ENCODE assay signal across 9 mouse cellular contexts in the genomic region with DNA sequence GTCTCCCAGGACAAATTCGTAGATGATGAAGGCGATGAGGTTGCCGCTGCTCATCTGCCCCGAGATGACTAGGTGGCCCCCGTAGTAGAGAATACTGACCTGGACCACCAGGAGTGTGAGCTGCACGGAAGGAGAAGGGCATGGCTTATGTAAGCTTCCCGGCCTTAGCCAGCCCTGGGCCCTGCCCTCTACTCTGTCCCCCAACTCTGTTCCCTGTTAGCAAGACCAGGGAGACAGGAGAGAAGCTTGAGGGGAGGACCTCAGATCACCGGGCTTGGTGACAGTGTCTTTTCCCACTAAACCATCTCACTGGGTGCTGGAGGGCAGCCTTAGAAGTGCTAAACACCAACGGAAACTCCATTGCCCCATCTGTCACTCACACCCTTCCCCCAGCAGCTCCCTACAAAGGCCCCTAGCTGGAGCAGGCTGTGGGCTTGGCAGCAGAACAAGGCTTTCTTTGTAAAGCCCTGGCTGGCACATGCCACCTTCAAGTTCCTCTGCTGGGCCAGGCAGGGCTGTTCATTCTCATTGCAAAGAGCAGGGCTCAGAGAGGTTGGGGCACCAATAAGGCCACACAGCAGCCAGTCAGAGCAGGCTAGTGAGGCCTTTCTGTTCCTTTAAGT. TPM values are rescaled to one million over a fixed set of nuclear protein-coding genes. Genes with fewer than 3 reads are reported as not detected.
DNase-seq lines count a peak whose midpoint lies in the region; ATAC-seq and TF ChIP-seq lines count a peak whose summit lies in the region.
"Had no signal": no experiment of that assay in that cellular context is flagged by ENCODE, and none has a peak within 500 bp of the region (broad histone marks: within the 10 kb centered on the region; RNA-seq: fewer than 3 reads in every experiment).

No protein-coding gene starts in this region.

- DNase-seq in lung, postnatal 0 days (ENCODE audit: low spot score) = no peak
- DNase-seq in lung, postnatal 14 days = no peak
- peak; percentile 52 for DNase-seq in forebrain, embryonic 11.5 days (ENCODE audit: low spot score)
- peak; percentile 81 to 85 for DNase-seq in layer of hippocampus, adult 8-10 months (ENCODE audit: low spot score in 2 of 2)
- DNase-seq in thymus, postnatal 36 days = peak; percentile 67 to 79
- no peak for DNase-seq in testis, postnatal 14 days (ENCODE audit: low spot score)
- DNase-seq in urinary bladder, postnatal 10 days (ENCODE audit: low spot score) = no peak

- no peaks in the 10 kb centered on the region for H3K36me3 ChIP-seq in lung, postnatal 0 days (ENCODE audit: insufficient read depth, low read length)
- no peaks in the 10 kb centered on the region for H3K36me3 ChIP-seq in forebrain, embryonic 11.5 days (ENCODE audit: control insufficient read depth, insufficient read depth, low read length)
- no peaks in the 10 kb centered on the region for H3K36me3 ChIP-seq in midbrain, embryonic 15.5 days (replicated peaks)

- H3K4me1 ChIP-seq in lung, postnatal 0 days (ENCODE audit: insufficient read depth, low read depth, low read length) = no peaks in the 10 kb centered on the region
- H3K4me1 ChIP-seq in forebrain, embryonic 11.5 days (replicated peaks; ENCODE audit: control insufficient read depth, insufficient read depth, low read length) = no peaks in the 10 kb centered on the region
- 0 out of 2 replicates have a peak, but pooled peaks cover 5% of the 10 kb centered on the region for H3K4me1 ChIP-seq in midbrain, embryonic 15.5 days

- TF ChIP-seq EP300 in lung, postnatal 0 days (IDR thresholded peaks at IDR 0.05) = no peak

- no peaks in the 10 kb centered on the region for H3K9me3 ChIP-seq in lung, postnatal 0 days (ENCODE audit: low read length)
- no peaks in the 10 kb centered on the region for H3K9me3 ChIP-seq in forebrain, embryonic 11.5 days (ENCODE audit: control insufficient read depth, low read length)
- no peaks in the 10 kb centered on the region for H3K9me3 ChIP-seq in midbrain, embryonic 15.5 days

- peak; percentile 8; the same call in 1 of the 2 replicates for ATAC-seq in lung, postnatal 0 days
- no peak; the same call in 1 of the 2 replicates for ATAC-seq in forebrain, embryonic 11.5 days (replicated peaks; ENCODE audit: low FRiP score)
- ATAC-seq in midbrain, embryonic 15.5 days (replicated peaks) = peak; percentile 79

- H3K27ac ChIP-seq in lung, postnatal 0 days (ENCODE audit: low read length) = no peak overlapping the region
- 0 out of 2 replicates have a peak overlapping the region, but pooled peaks have one; percentile 46 for H3K27ac ChIP-seq in forebrain, embryonic 11.5 days (ENCODE audit: low read depth, low read length)
- peak overlapping the region; percentile 61 for H3K27ac ChIP-seq in midbrain, embryonic 15.5 days
- H3K27ac ChIP-seq: liver, embryonic 14.5 days had no signal

- no peak overlapping the region for H3K4me2 ChIP-seq in lung, postnatal 0 days (replicated peaks; ENCODE audit: low read depth, low read length)
- no peak overlapping the region for H3K4me2 ChIP-seq in forebrain, embryonic 11.5 days (ENCODE audit: low read depth, low read length, severe bottlenecking)
- no peak overlapping the region for H3K4me2 ChIP-seq in midbrain, embryonic 15.5 days

- H3K9ac ChIP-seq in lung, postnatal 0 days (replicated peaks; ENCODE audit: low read depth) = no peak overlapping the region
- H3K9ac ChIP-seq in forebrain, embryonic 11.5 days (ENCODE audit: low read length) = peak overlapping the region; percentile 12; the same call in 1 of the 2 replicates
- no peak overlapping the region for H3K9ac ChIP-seq in midbrain, embryonic 15.5 days
- H3K9ac ChIP-seq: liver, embryonic 14.5 days had no signal

- 60% methylated on average over 9 of the region's 9 CpGs for WGBS in lung, postnatal 0 days
- WGBS in forebrain, embryonic 11.5 days = 70% methylated on average over 9 of the region's 9 CpGs
- 60% methylated on average over 9 of the region's 9 CpGs for WGBS in midbrain, embryonic 15.5 days

- no peak for TF ChIP-seq CTCF in lung, postnatal 0 days (IDR thresholded peaks at IDR 0.05)

- no peak overlapping the region for H3K4me3 ChIP-seq in lung, postnatal 0 days (ENCODE audit: low read depth, low read length)
- H3K4me3 ChIP-seq in forebrain, embryonic 11.5 days (ENCODE audit: low read depth, low read length) = no peak overlapping the region
- no peak overlapping the region for H3K4me3 ChIP-seq in midbrain, embryonic 15.5 days

- no peaks in the 10 kb centered on the region for H3K27me3 ChIP-seq in lung, postnatal 0 days (replicated peaks; ENCODE audit: insufficient read depth, low read length)
- no peaks in the 10 kb centered on the region for H3K27me3 ChIP-seq in forebrain, embryonic 11.5 days (ENCODE audit: control insufficient read depth, insufficient read depth, low read length)
- no peaks in the 10 kb centered on the region for H3K27me3 ChIP-seq in midbrain, embryonic 15.5 days (replicated peaks)

RNA-seq across cellular contexts. Expression of a gene that starts 16.7 kb away (rescaled TPM):
- 2.6 and 3.1 TPM in 2 replicates for polyA plus RNA-seq in lung, postnatal 0 days (2015; fragmentation: Nextera tagmentation; extraction: Ambion mirVana)
- 1.6 and 1.7 TPM in 2 replicates for polyA plus RNA-seq in forebrain, embryonic 11.5 days (2014; fragmentation: Nextera tagmentation; extraction: Ambion mirVana)
- 10 to 100 TPM; 29.4 to 33.0 (median 30.4) TPM for total RNA-seq in layer of hippocampus, adult 8-10 months (2022)
- polyA plus RNA-seq in midbrain, embryonic 15.5 days (2015; fragmentation: Nextera tagmentation; extraction: Ambion mirVana) = 16.0 and 17.7 TPM in 2 replicates

RNA-seq across cellular contexts. Expression of a gene that starts 33.2 kb away (rescaled TPM):
- 27.4 and 29.4 TPM in 2 replicates for polyA plus RNA-seq in lung, postnatal 0 days (2015; fragmentation: Nextera tagmentation; extraction: Ambion mirVana)
- 14.5 and 15.8 TPM in 2 replicates for polyA plus RNA-seq in forebrain, embryonic 11.5 days (2014; fragmentation: Nextera tagmentation; extraction: Ambion mirVana)
- 10 to 100 TPM; 34.9 to 41.6 (median 38.9) TPM for total RNA-seq in layer of hippocampus, adult 8-10 months (2022)
- 37.7 and 38.0 TPM in 2 replicates for polyA plus RNA-seq in midbrain, embryonic 15.5 days (2015; fragmentation: Nextera tagmentation; extraction: Ambion mirVana)

RNA-seq across cellular contexts. Expression of a gene that starts 37.0 kb away (rescaled TPM):
- polyA plus RNA-seq in lung, postnatal 0 days (2015; fragmentation: Nextera tagmentation; extraction: Ambion mirVana) = 92.2 and 99.7 TPM in 2 replicates
- polyA plus RNA-seq in forebrain, embryonic 11.5 days (2014; fragmentation: Nextera tagmentation; extraction: Ambion mirVana) = 108 and 110 TPM in 2 replicates
- 10 to 100 TPM; 46.3 to 64.6 (median 50.4) TPM for total RNA-seq in layer of hippocampus, adult 8-10 months (2022)
- 79.6 and 81.1 TPM in 2 replicates for polyA plus RNA-seq in midbrain, embryonic 15.5 days (2015; fragmentation: Nextera tagmentation; extraction: Ambion mirVana)

RNA-seq across cellular contexts. Expression of a gene that starts 46.8 kb away (rescaled TPM):
- 28.5 and 31.0 TPM in 2 replicates for polyA plus RNA-seq in lung, postnatal 0 days (2015; fragmentation: Nextera tagmentation; extraction: Ambion mirVana)
- 60.2 and 61.4 TPM in 2 replicates for polyA plus RNA-seq in forebrain, embryonic 11.5 days (2014; fragmentation: Nextera tagmentation; extraction: Ambion mirVana)
- total RNA-seq in layer of hippocampus, adult 8-10 months (2022) = 10 to 100 TPM; 35.9 to 39.4 (median 36.6) TPM
- polyA plus RNA-seq in midbrain, embryonic 15.5 days (2015; fragmentation: Nextera tagmentation; extraction: Ambion mirVana) = 66.7 and 73.7 TPM in 2 replicates

Comparison
In these comparisons a context has a peak if more than half of its experiments do, and no peak if none do; other contexts are left out.
1. DNase-seq: peak in forebrain, embryonic 11.5 days (single experiment), layer of hippocampus, adult 8-10 months (2 of 2) and thymus, postnatal 36 days (2 of 2); none in lung, postnatal 0 days (single experiment), lung, postnatal 14 days (single experiment), testis, postnatal 14 days (single experiment) and urinary bladder, postnatal 10 days (single experiment).